Mouse (Mus musculus) monocyte, adult 5-6 weeks (primary cell): ENCODE measurements around the gene Olfr147. TPM values are rescaled to one million over a fixed set of nuclear protein-coding genes. Genes with fewer than 3 reads are reported as not detected.
"Not testable (repeated sequence)": the region's sequence is repeated elsewhere in the genome, so short reads cannot be mapped to it uniquely, and the experiment has no call there.

Source experiments
- ATAC-seq: fragments of 153-309, 156-312 bp; replicated peaks from 2 replicates; pipeline ENCODE4 v1.8.0; 2017; ENCODE audit warnings: mild to moderate bottlenecking; ENCODE audit not compliant: low TSS enrichment, insufficient number of reproducible peaks, severe bottlenecking, poor library complexity, low FRiP score
- total RNA-seq: library from RNA; stranded (forward); fragments of 200-1000, 200-491, 200-594 nt; gene quantifications from 3 replicates; pipeline ENCODE4 v1.2.3, GENCODE M21; 2017

The Olfr147 gene
- total RNA-seq = not detected in 3 replicates

DNA sequence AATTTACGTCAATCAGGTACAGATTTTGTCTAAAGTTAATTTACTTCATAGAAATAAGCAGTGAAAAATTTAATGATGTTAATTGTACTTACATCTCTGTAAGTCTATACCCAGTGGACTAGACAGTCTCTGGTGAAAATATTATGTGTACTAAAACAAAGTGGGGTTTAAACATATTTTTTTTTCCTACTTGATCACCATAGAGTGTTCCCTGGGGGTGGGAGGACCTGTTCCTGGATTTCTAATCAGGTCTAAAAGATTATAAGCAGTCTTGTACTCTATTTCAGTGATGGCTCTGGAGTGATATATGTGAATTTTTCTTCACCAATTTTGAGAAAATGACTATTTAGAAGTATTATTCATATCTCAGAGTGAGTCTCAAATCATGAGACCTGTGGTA, at the start of gene Olfr147:
Olfr147 (plus strand) TSS at position 301 of the 400 bp plus-strand sequence.
- ATAC-seq = no peak

- no peak for ATAC-seq
These were observed 34.9 kb upstream of the Olfr147 start, which contains the start of gene Olfr250 for GRCm38 (mm10) chr9:38366596-38366995. Gene Olfr250 (plus strand): TSS chr9:38366896.

- no peak for ATAC-seq
These were observed 24.7 kb upstream of the Olfr147 start, which contains the start of gene Olfr251 for GRCm38 (mm10) chr9:38376786-38377185. Gene Olfr251 (plus strand): TSS chr9:38377086.

GRCm38 (mm10) chr9:38407502-38407901, 6.0 kb downstream of the Olfr147 start:
- not testable (repeated sequence) for ATAC-seq

GRCm38 (mm10) chr9:38413502-38413901, 12.0 kb downstream of the Olfr147 start:
- ATAC-seq = not testable (repeated sequence)

DNA sequence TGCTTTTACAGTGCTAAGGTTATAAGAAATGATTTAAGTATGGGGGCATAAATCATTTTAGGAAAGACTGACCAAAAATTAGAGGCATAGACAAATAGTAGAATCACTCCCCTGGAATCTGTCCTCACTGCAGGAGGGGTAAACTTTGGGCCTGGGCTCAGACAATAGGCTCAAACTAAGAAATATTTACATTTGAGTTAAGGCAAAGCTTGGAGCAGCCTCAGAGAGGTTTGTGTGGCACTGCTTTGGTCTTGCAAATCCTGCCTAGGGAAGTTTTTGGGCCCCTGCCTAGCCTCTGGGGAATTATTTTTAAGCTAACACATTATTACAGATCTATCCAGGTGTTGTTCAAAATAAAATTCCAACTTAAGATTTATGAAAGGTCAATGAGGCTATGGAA, 22.3 kb downstream of the Olfr147 start:
- ATAC-seq = no peak

DNA sequence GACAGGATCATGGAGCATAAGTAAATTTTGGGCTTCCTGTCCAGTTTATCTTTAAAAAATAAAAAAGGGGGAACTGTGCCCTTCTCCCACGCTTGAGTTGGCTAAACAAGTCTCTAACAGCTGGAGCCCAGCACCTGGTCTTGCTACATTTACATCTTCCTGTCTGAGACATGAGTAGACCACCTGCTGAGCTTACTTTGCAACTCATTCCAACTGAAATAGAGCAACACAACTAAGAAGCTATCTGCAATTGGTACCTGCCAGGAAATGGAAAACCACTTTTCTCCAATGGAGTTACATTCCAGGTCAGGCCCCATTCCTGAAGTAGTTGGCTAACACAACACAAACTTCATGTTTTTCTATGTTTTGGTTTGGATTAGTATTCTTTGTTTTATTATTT, 25.5 kb downstream of the Olfr147 start:
- no peak for ATAC-seq

- ATAC-seq = no peak
These were observed 27.7 kb downstream of the Olfr147 start, which contains the start of gene Olfr901 for GRCm38 (mm10) chr9:38429155-38429554. Gene Olfr901 (plus strand): TSS chr9:38429455.

- ATAC-seq = no peak
These were observed 45.9 kb downstream of the Olfr147 start, which contains the start of gene Olfr902 for GRCm38 (mm10) chr9:38447352-38447751. Gene Olfr902 (plus strand): TSS chr9:38447652.

Other genes with a start within 250 kb of the Olfr147 start
- not detected in 3 replicates for gene Olfr891, start 220.9 kb upstream of the Olfr147 start, total RNA-seq
- not detected in 3 replicates for gene Olfr893, start 193.3 kb upstream of the Olfr147 start, total RNA-seq
- gene Olfr894, start 183.6 kb upstream of the Olfr147 start, total RNA-seq = not detected in 3 replicates
- gene Olfr143, start 148.9 kb upstream of the Olfr147 start, total RNA-seq = not detected in 3 replicates
- gene Olfr895, start 133.8 kb upstream of the Olfr147 start, total RNA-seq = not detected in 3 replicates
- gene Olfr896-ps1, start 110.6 kb upstream of the Olfr147 start, total RNA-seq = not detected in 3 replicates
- 0.32 TPM in 1 of 3 replicates, not detected in the others for gene Olfr25, start 72.6 kb upstream of the Olfr147 start, total RNA-seq
- not detected in 3 replicates for gene Olfr898, start 53.3 kb upstream of the Olfr147 start, total RNA-seq
- gene Olfr250, start 34.8 kb upstream of the Olfr147 start, total RNA-seq = not detected in 3 replicates
- not detected in 3 replicates for gene Olfr251, start 24.6 kb upstream of the Olfr147 start, total RNA-seq
- not detected in 3 replicates for gene Olfr901, start 27.8 kb downstream of the Olfr147 start, total RNA-seq
- gene Olfr902, start 46.0 kb downstream of the Olfr147 start, total RNA-seq = not detected in 3 replicates
- gene Olfr904, start 61.4 kb downstream of the Olfr147 start, total RNA-seq = not detected in 3 replicates
- gene Olfr905, start 69.4 kb downstream of the Olfr147 start, total RNA-seq = not detected in 3 replicates
- gene Olfr906, start 85.4 kb downstream of the Olfr147 start, total RNA-seq = not detected in 3 replicates
- not detected in 3 replicates for gene Olfr907, start 94.1 kb downstream of the Olfr147 start, total RNA-seq
- gene Olfr911-ps1, start 119.9 kb downstream of the Olfr147 start, total RNA-seq = not detected in 3 replicates
- gene Olfr910, start 136.2 kb downstream of the Olfr147 start, total RNA-seq = not detected in 3 replicates
- not detected in 3 replicates for gene Olfr912, start 178.5 kb downstream of the Olfr147 start, total RNA-seq
- not detected in 3 replicates for gene Olfr913, start 191.1 kb downstream of the Olfr147 start, total RNA-seq
- gene Olfr914, start 203.4 kb downstream of the Olfr147 start, total RNA-seq = not detected in 3 replicates